Mouse (Mus musculus) lung, postnatal 25 days (tissue): Measurements from ENCODE around the gene Gnb1l.

Experiments used
- DNase-seq: peaks from one replicate; pipeline ENCODE4 v3.0.0; 2022; ENCODE audit warnings: low spot score

Gene Gnb1l

DNA sequence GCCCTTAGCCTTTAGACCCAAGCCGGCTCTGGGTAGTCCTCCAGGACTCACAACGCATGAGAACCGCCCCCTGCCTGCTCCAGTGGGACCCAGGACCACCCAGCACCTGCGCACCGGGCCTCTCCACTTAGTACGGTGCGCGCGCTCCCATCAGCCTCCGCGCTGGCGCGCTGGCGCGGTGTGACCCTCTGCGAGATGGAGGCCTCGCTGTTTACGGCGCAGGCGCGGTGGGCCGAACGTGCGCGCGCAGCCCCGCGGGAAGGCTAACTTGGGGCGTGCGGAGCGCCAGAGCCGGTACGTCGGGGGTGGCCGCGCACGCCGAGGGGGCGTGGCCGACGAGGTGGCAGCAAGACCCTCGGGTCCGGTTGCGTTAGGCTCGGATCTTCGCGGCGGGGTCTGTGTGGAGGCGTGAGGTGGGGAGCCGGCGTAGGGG lies at the start of gene Gnb1l, which contains the start of gene Rtl10:
TSS of gene Gnb1l (plus strand) at position 156 of the 433 bp plus-strand sequence.
TSS of gene Rtl10 (plus strand) at position 344 of the 433 bp plus-strand sequence.
- DNase-seq = peak; percentile 95

- DNase-seq = no peak
These were observed 49.5 kb upstream of the Gnb1l start for GRCm38 (mm10) chr16:18449005-18449404.

DNA sequence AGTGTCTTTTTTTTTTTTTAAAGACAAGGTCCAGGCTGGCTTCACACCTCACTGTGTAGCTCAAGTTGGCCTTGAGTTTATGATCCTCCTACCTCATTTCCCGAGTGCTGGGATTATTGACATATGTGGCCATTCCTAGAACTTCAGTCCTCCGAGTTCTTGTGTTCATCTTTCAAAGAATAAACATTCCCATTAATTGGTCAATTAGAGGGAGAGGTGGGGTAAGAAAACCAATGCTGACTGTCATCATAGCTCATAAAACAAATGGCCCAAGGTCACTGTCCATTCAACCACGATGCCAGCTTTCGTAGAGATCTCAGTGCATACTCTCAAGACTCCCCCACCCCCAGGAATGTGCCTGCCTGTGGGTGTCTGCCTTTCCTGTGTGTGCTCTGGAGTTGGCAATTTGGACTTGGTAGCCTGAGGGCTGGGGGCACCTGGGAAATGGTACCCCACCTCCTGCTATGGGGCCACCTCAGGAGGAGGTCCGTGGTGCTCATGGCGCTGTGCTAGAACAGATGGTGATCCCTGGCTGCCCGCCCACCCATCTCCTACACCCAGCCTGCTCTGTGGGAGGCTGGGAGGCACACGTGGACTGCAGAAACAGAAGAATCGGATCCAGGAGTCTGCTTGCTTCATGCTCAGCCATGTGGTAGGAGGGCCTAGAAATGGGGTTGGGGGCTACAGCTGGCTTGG lies 46.9 kb upstream of the Gnb1l start:
- no peak for DNase-seq

- DNase-seq = no peak
These were observed 46.1 kb upstream of the Gnb1l start for GRCm38 (mm10) chr16:18452361-18452862.

- DNase-seq = no peak
These were observed 44.7 kb upstream of the Gnb1l start for GRCm38 (mm10) chr16:18453846-18454245.

GRCm38 (mm10) chr16:18455407-18455806 lies 43.1 kb upstream of the Gnb1l start:
- DNase-seq = no peak

- DNase-seq = no peak
These were observed 39.9 kb upstream of the Gnb1l start for GRCm38 (mm10) chr16:18458661-18459060.

- DNase-seq = peak; percentile 39
These were observed 39.1 kb upstream of the Gnb1l start for GRCm38 (mm10) chr16:18459335-18459954.

DNA sequence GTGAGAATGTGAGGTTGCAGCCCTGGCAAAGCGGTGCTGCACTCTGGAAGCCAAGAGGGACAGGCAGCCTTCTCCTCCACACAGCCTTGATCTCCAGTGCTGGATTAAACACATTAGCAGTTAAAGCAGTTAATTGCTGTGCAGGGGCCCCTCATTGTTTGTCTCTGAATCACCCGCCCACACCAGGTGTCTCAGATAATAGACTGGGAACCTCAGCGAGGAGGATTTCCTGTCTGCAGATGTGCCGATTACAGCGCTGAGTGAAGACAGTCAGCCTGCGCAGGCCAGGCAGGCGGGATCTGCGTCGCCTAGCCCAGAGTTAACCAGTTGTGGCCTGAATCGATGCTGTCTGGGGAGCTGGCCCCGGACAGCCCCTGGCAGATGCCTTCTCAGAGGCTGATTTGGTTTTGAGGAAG lies 38.5 kb upstream of the Gnb1l start:
- peak; percentile 12 for DNase-seq

DNA sequence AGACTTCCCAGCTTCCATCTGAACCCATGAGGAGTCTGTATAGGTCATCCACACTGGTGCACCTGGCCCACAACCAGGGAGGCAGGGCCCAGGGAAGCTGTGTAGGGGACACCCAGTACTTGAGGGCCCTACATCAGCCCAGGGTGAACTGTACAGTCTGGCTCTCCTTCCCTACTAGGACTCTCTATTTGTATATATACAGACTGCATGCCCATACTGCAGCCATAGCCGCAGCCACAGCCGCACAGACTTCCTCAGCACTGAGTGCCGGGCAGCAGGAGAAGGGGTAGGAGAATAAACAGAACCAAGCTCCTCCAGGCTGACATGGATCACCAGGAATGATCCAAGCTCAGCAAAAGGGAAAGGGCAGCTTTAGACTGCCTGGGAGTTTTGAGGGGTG lies 37.7 kb upstream of the Gnb1l start:
- DNase-seq = no peak

GRCm38 (mm10) chr16:18462031-18462430 lies 36.5 kb upstream of the Gnb1l start:
- DNase-seq = no peak

GRCm38 (mm10) chr16:18462598-18462997 lies 35.9 kb upstream of the Gnb1l start:
- peak; percentile 24 for DNase-seq

GRCm38 (mm10) chr16:18464271-18464670 lies 34.2 kb upstream of the Gnb1l start:
- DNase-seq = peak; percentile 51

- no peak for DNase-seq
These were observed 27.7 kb upstream of the Gnb1l start for GRCm38 (mm10) chr16:18470829-18471228.

GRCm38 (mm10) chr16:18471381-18471955 lies 27.0 kb upstream of the Gnb1l start:
- DNase-seq = no peak

DNA sequence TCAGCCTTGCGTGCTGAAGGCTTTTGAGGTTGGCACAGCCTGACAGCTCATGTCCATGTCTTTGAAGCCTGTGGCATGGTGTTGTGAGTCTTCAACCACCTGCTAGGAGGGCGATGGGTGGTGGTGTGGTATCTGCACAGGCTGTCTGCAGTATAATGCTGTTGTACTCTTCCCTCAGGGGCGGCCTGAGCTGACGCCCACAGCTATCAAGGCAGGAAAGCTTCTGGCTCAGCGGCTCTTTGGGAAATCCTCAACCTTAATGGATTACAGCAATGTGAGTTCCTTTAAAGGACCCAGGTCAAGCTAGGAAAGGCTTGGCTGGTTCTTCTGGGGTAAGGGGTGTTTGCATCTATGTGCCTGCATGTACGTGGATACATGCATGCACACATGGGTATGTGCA lies 26.5 kb upstream of the Gnb1l start:
- no peak for DNase-seq

DNA sequence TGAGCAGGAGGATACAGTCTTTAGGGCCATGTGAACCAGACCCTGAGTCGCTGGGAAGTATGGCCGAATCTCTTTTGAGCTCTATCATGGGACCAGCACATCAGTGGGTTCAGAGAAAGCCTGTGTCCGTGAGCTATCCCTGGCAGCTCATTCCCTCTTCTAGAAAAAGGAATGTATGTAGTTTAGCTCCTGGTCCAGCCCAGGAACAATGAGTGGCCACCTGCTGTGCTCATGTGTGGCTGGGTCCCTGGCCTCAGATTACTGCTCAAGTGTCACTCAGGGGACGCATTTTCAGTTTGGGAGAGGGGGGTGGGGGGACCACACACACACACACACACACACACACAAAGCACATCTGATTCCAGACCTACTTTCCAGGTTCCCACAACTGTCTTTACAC lies 26.1 kb upstream of the Gnb1l start:
- DNase-seq = no peak

- no peak for DNase-seq
These were observed 25.5 kb upstream of the Gnb1l start for GRCm38 (mm10) chr16:18472976-18473375.

- no peak for DNase-seq
These were observed 24.5 kb upstream of the Gnb1l start for GRCm38 (mm10) chr16:18474021-18474420.

DNA sequence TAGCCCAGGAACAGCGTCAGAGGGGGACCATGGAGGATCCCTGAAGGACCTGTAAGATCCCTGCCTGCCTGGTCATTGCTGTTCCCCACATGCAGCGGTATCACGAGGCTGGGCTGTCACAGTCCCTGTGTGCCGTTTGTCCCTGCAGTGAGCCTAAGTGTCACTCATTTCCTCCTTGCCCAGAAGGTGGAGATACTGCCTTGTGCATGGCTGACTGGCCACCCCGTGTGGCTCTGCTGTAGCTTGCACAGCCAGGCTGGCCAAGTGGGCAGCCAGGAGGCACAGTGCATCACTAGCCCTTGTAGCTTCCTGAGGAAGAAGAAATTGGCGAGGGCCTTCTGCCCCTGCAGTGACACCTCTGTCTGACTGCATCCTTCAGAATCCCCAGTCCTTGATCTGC lies 20.5 kb upstream of the Gnb1l start:
- no peak for DNase-seq

DNA sequence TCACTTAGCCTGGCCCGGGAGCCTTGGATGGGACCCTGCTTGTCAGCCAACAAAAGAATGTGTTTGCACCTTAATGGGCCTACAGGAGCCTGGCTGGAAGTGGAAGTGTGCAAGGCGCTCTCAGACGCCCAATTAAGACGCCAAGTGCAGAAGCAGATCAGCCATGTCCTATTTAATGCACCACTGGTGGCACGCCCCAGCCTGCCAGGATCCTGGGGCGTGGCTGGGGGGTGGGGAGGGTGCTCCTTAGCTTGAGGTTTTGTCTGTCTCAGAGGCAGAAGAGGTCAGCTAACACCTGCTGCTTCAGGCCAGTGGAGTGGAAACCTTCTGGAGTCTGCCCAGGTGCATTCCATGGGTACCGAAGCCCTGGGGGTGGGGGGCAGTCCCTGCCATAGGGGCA lies 18.8 kb upstream of the Gnb1l start:
- no peak for DNase-seq

- no peak for DNase-seq
These were observed 17.5 kb upstream of the Gnb1l start for GRCm38 (mm10) chr16:18480933-18481485.

GRCm38 (mm10) chr16:18482431-18482830 lies 16.1 kb upstream of the Gnb1l start:
- no peak for DNase-seq
